Mouse (Mus musculus): ENCODE data around the gene Tiparp.

GRCm38 (mm10) chr3:65585823-65586482 lies 57.7 kb downstream of the Tiparp start:
- no peak for TF ChIP-seq CTCF (IDR thresholded peaks at IDR 0.05; ENCODE audit: low read depth, low read length)
- no peak for TF ChIP-seq POLR2A (IDR thresholded peaks at IDR 0.05; ENCODE audit: borderline replicate concordance, low read depth, low read length)

All from bone marrow macrophage, adult 2 months (primary cell).